Mouse (Mus musculus) thymus, postnatal 10 days (tissue): ENCODE measurements around the gene Foxa2.

ENCODE experiments used
- DNase-seq, 2 experiments: peaks; one replicate each; pipeline ENCODE4 v3.0.0; 2021; ENCODE audit warnings: low spot score in 2 of 2

The Foxa2 gene

DNA sequence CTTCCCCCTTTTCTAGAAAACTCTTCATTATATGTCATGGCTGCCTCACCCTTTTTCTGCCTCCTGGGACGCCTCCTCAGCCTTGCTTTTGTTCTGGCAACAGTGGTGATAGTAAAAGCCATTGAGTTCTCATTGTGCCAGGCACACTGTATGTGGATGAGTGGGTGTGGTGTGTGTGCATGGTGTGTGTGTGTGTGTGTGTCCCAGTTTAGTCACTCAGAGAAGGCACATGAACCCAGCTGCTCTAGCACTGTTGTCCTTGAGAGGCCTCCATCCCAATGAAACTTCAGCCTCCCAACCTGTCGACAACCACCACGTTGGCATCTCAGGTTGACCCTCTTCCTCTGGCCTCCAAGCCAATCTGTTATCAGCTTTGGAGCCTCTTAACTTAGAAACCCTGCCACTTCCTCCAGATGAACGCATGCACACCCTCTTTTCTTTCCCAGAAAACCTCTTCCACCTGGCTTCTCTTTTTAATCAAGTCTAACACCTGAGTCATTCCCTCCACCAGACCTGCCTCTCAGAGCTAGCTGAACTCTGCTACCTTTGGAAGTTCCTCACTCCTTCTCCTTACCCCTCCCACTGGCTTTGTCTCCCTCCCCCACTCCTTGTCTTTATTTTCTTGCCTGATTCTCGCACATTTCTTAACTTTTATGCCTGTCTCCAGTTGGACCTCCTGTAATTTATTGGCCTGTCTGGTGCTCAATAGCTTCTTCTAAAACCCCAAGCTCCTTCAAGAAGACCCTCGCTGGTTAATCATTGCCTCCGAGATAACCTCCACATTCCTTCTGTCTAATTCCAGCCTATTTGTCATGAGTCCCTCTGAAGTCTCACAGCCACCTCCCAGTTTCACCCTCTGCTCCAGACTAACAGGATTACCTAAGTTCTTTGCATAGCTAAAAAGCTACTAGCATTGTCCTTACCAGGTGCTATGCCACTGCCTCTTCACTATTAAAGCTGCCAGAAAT lies 41.9 kb downstream of the Foxa2 start:
- DNase-seq = no peak

- DNase-seq = no peak
Observed at GRCm38 (mm10) chr2:148003511-148003910, 43.3 kb downstream of the Foxa2 start.

DNA sequence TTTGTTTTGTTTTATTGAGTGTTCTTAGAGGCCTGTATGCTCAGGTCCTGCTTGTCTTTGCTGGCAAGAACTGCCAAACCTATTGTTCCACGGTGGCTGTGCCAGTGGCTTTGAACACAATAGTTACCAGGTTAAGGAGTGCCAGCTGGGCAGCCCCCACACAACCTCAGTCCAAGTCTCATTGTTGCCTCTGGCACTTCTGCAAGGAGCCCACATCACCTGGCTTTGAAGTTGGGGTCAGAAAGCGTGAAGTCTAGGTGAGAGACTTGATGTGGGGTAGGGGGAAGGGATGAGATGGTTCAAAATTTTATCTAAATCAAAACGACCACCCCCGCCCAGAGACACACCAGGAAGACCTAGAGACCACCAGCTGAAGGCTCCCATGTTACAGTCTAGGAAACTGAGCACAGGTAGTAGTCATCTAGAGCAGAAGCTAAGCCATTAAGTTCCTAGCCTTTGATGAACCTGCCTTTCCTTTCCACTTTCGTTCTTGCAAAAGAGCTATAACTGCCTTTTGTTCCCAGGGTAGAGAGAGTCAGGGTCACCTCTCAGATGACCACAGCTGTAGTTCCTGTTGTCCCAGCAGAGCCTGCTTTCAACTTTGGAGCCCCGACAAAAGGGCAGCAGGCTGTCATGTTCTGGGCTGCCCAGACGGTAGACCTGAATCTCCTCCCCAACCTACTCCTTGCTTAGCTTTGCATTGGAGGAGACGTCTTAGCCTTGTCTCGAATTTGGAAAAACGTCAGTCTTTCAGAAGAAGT lies 48.4 kb downstream of the Foxa2 start:
- no peak for DNase-seq

DNA sequence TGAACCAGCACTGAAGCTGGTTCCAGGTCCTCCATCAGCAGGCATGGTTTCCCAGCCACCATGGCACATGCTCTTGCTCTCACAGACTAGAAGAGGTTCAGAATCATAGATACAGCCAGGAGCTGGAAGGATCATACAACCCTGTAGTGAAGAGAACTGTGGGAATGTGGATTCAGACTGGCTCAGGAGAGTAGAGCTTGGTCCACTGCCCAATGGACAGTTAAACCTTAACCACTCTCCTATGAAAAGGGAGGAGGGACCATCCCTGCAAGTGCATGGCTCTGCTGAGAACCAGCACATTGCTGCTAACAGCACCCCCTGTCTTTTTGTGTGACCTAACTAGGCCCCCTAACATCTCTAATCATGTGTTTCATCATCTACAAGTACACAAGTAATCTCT lies 50.0 kb downstream of the Foxa2 start:
- no peak for DNase-seq

DNA sequence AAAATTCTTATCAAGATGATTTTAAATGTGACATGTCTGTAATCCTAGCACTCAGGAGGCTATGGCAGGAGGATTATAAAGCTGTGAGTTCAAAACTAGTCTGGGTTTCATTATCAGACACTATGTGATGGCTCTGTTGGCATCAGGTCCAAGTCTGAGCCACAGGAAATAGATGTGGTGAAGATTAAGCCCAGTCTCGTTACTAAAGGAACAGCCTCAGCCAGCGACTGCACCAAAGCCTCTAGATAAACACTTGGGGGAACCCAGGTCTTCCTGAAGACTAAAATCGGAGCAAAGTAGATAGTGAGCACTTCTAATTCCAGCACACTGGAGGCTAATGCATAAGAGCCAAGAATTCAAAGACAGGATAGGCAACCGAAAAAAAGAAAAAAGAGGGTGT lies 52.9 kb downstream of the Foxa2 start:
- DNase-seq = no peak

DNA sequence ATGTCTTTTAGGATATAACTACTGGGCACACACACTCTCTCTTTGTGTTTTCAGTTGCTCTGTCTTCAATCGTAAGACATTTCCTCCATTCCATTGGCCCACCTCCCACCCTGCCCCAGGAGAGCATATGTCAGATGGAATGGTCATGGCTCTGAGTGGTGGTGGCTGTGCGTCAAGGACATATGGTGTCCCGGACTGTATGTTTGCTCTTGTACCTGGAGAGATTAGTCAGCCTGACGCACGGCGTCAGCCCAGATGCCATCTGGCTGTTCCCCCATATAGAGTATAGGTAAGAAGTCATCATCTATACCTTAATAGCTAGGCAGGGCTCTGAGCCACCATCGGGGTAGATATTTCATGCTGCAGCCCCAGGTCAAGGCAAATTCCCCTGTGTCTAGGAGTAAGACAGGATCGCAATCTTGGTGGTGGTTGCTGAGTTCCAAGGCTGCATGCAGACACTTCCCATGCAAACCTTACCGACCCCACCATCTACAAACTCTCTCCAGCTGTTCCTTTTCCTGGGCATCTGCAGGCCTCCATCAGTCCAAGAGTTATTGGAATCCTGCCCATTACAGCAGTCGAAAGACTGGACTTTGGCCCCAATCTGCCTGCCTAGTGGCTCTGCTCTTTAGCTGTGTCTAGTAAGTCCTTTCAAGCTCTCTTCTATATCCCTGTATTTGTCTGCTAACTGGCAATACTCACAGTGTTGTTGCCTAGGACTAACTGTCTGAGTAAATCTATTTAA lies 53.7 kb downstream of the Foxa2 start:
- DNase-seq = no peak
